Mouse (Mus musculus) stomach, embryonic 15.5 days (tissue): ENCODE results near the gene Rilpl1. TPM values are rescaled to one million over a fixed set of nuclear protein-coding genes. Genes with fewer than 3 reads are reported as not detected.
"Not testable (repeated sequence)": the region's sequence is repeated elsewhere in the genome, so short reads cannot be mapped to it uniquely, and the experiment has no call there.

Experiments used
- ATAC-seq: fragments of 200-750 bp; cut with Nextera tagmentation; 2 replicates; pipeline ENCODE4 v1.8.0; 2017; ENCODE audit warnings: low read depth, moderate number of reproducible peaks, moderate TSS enrichment; ENCODE audit not compliant: insufficient read depth, low FRiP score
- H3K27ac ChIP-seq: fragments of 300-500 bp; sonication (generic); 2 replicates; pipeline ENCODE4 v1.5.1; 2015; ENCODE audit warnings: mild to moderate bottlenecking, inconsistent platforms
- H3K27me3 ChIP-seq: fragments of 300-500 bp; sonication (generic); replicated peaks from 2 replicates; pipeline ENCODE4 v1.6.1; 2015; ENCODE audit warnings: inconsistent platforms
- H3K36me3 ChIP-seq: fragments of 300-500 bp; sonication (generic); 2 replicates; pipeline ENCODE4 v1.6.1; 2015; ENCODE audit warnings: inconsistent platforms
- H3K4me1 ChIP-seq: fragments of 300-500 bp; sonication (generic); 2 replicates; pipeline ENCODE4 v1.6.1; 2015; ENCODE audit warnings: inconsistent platforms
- H3K4me2 ChIP-seq: fragments of 300-500 bp; sonication (generic); 2 replicates; pipeline ENCODE4 v1.6.1; 2015; ENCODE audit warnings: mild to moderate bottlenecking, inconsistent platforms
- H3K4me3 ChIP-seq: fragments of 300-500 bp; sonication (generic); replicated peaks from 2 replicates; pipeline ENCODE4 v1.5.1; 2015; ENCODE audit warnings: inconsistent platforms
- H3K9ac ChIP-seq: fragments of 300-500 bp; sonication (generic); 2 replicates; pipeline ENCODE4 v1.6.1; 2015; ENCODE audit warnings: inconsistent platforms
- H3K9me3 ChIP-seq: fragments of 300-500 bp; sonication (generic); 2 replicates; pipeline ENCODE4 v1.6.1; 2016; ENCODE audit warnings: inconsistent platforms
- WGBS: fragments of 180-500 bp; shearing (Covaris S2); methylation state at CpG from one replicate; pipeline ENCODE4 v1.1.7; 2015; 5-methylcytosine and 5-hydroxymethylcytosine counted together
- polyA plus RNA-seq: library from polyadenylated mRNA; unstranded; fragments of >200 nt; fragmentation: Nextera tagmentation; extraction: Ambion mirVana; gene quantifications from 2 replicates; pipeline ENCODE4 v1.2.1, GENCODE M21; 2015

Gene Rilpl1
- polyA plus RNA-seq, 1 experiment from 2014 or later: 15.1 TPM

- ATAC-seq: no peak
- Histone ChIP-seq H3K9me3 (no peaks in the 10 kb centered on the region), H3K4me1 (no peaks in the 10 kb centered on the region), H3K27ac (no peak overlapping the region), H3K9ac (no peak overlapping the region), H3K4me3 (no peak overlapping the region), H3K36me3 (peaks cover 8% of the 10 kb centered on the region), H3K4me2 (no peak overlapping the region), H3K27me3 (no peaks in the 10 kb centered on the region)
- WGBS: 90% methylated on average over 10 of the region's 10 CpGs
These were observed 29.6 kb downstream of the Rilpl1 start for GRCm38 (mm10) chr5:124501541-124501940.

- Histone ChIP-seq H3K9ac (no peak overlapping the region), H3K9me3 (no peaks in the 10 kb centered on the region), H3K4me3 (no peak overlapping the region), H3K27me3 (no peaks in the 10 kb centered on the region), H3K36me3 (peaks cover 8% of the 10 kb centered on the region), H3K4me2 (no peak overlapping the region), H3K4me1 (no peaks in the 10 kb centered on the region), H3K27ac (no peak overlapping the region)
- WGBS: 86% methylated on average over 3 of the region's 3 CpGs
- no peak for ATAC-seq
These were observed 30.6 kb downstream of the Rilpl1 start for GRCm38 (mm10) chr5:124500573-124500972.

GRCm38 (mm10) chr5:124500037-124500436, 31.2 kb downstream of the Rilpl1 start:
- not testable (repeated sequence) for H3K9ac ChIP-seq, H3K27ac ChIP-seq, H3K27me3 ChIP-seq, ATAC-seq, H3K9me3 ChIP-seq, H3K4me1 ChIP-seq, H3K4me3 ChIP-seq, H3K4me2 ChIP-seq
- WGBS: 83% methylated on average over 4 of the region's 4 CpGs
- peaks cover 12% of the 10 kb centered on the region for H3K36me3 ChIP-seq

GRCm38 (mm10) chr5:124499001-124499400, 32.2 kb downstream of the Rilpl1 start:
- no peaks in the 10 kb centered on the region for H3K4me1 ChIP-seq
- H3K36me3 ChIP-seq: peaks cover 13% of the 10 kb centered on the region
- ATAC-seq: 0 out of 2 replicates have a peak, but pooled peaks have one; percentile 30
- H3K4me2 ChIP-seq: no peak overlapping the region
- H3K27ac ChIP-seq: no peak overlapping the region
- no peak overlapping the region for H3K4me3 ChIP-seq
- H3K9ac ChIP-seq: no peak overlapping the region
- no peaks in the 10 kb centered on the region for H3K27me3 ChIP-seq
- WGBS: 46% methylated on average over 5 of the region's 5 CpGs
- H3K9me3 ChIP-seq: no peaks in the 10 kb centered on the region

GRCm38 (mm10) chr5:124498221-124498876, 32.8 kb downstream of the Rilpl1 start:
- Histone ChIP-seq H3K27ac (no peak overlapping the region), H3K4me1 (no peaks in the 10 kb centered on the region), H3K4me2 (no peak overlapping the region), H3K36me3 (peaks cover 13% of the 10 kb centered on the region), H3K4me3 (no peak overlapping the region), H3K27me3 (no peaks in the 10 kb centered on the region), H3K9ac (no peak overlapping the region), H3K9me3 (no peaks in the 10 kb centered on the region)
- no peak for ATAC-seq
- 70% methylated on average over 9 of the region's 9 CpGs for WGBS

GRCm38 (mm10) chr5:124496614-124497514, 34.3 kb downstream of the Rilpl1 start:
- no peaks in the 10 kb centered on the region for H3K27me3 ChIP-seq
- peak overlapping the region; percentile 17; the same call in 1 of the 2 replicates for H3K4me2 ChIP-seq
- H3K4me3 ChIP-seq: no peak overlapping the region
- H3K4me1 ChIP-seq: no peaks in the 10 kb centered on the region
- no peak overlapping the region for H3K27ac ChIP-seq
- H3K36me3 ChIP-seq: peaks cover 12% of the 10 kb centered on the region
- no peaks in the 10 kb centered on the region for H3K9me3 ChIP-seq
- no peak for ATAC-seq
- H3K9ac ChIP-seq: no peak overlapping the region
- WGBS: 50% methylated on average over 15 of the region's 15 CpGs

GRCm38 (mm10) chr5:124495547-124495946, 35.6 kb downstream of the Rilpl1 start:
- H3K36me3 ChIP-seq: peaks cover 15% of the 10 kb centered on the region; the same call in 1 of the 2 replicates
- H3K4me1 ChIP-seq: no peaks in the 10 kb centered on the region
- H3K9ac ChIP-seq: no peak overlapping the region
- no peak overlapping the region for H3K4me3 ChIP-seq
- H3K27ac ChIP-seq: no peak overlapping the region
- no peak for ATAC-seq
- H3K27me3 ChIP-seq: no peaks in the 10 kb centered on the region
- 60% methylated on average over 7 of the region's 7 CpGs for WGBS
- no peaks in the 10 kb centered on the region for H3K9me3 ChIP-seq
- no peak overlapping the region for H3K4me2 ChIP-seq

- Histone ChIP-seq H3K9me3 (no peaks in the 10 kb centered on the region), H3K4me1 (no peaks in the 10 kb centered on the region), H3K4me2 (no peak overlapping the region), H3K4me3 (no peak overlapping the region), H3K36me3 (peaks cover 15% of the 10 kb centered on the region; the same call in 1 of the 2 replicates), H3K27me3 (no peaks in the 10 kb centered on the region), H3K27ac (no peak overlapping the region), H3K9ac (no peak overlapping the region)
- no peak for ATAC-seq
- 81% methylated on average over 11 of the region's 11 CpGs for WGBS
These were observed 37.7 kb downstream of the Rilpl1 start for GRCm38 (mm10) chr5:124493455-124493854.

- peaks cover 15% of the 10 kb centered on the region; the same call in 1 of the 2 replicates for H3K36me3 ChIP-seq
- WGBS: 83% methylated on average over 4 of the region's 4 CpGs
- no peaks in the 10 kb centered on the region for H3K4me1 ChIP-seq
- no peak overlapping the region for H3K4me2 ChIP-seq
- H3K9ac ChIP-seq: no peak overlapping the region
- no peaks in the 10 kb centered on the region for H3K27me3 ChIP-seq
- H3K27ac ChIP-seq: no peak overlapping the region
- H3K9me3 ChIP-seq: no peaks in the 10 kb centered on the region
- ATAC-seq: no peak
- no peak overlapping the region for H3K4me3 ChIP-seq
These were observed 38.6 kb downstream of the Rilpl1 start for GRCm38 (mm10) chr5:124492618-124493017.

- no peak overlapping the region for H3K4me2 ChIP-seq
- no peak for ATAC-seq
- H3K9ac ChIP-seq: no peak overlapping the region
- no peaks in the 10 kb centered on the region for H3K27me3 ChIP-seq
- no peaks in the 10 kb centered on the region for H3K9me3 ChIP-seq
- H3K27ac ChIP-seq: peak overlapping the region; percentile 51; the same call in 1 of the 2 replicates
- peaks cover 15% of the 10 kb centered on the region; the same call in 1 of the 2 replicates for H3K36me3 ChIP-seq
- H3K4me3 ChIP-seq: no peak overlapping the region
- WGBS: 45% methylated on average over 4 of the region's 4 CpGs
- H3K4me1 ChIP-seq: no peaks in the 10 kb centered on the region
These were observed 39.5 kb downstream of the Rilpl1 start for GRCm38 (mm10) chr5:124491732-124492131.

GRCm38 (mm10) chr5:124488885-124489284, 42.3 kb downstream of the Rilpl1 start:
- ATAC-seq: no peak
- H3K4me3 ChIP-seq: no peak overlapping the region
- H3K27me3 ChIP-seq: no peaks in the 10 kb centered on the region
- no peak overlapping the region for H3K27ac ChIP-seq
- H3K9ac ChIP-seq: no peak overlapping the region
- H3K4me2 ChIP-seq: no peak overlapping the region
- H3K36me3 ChIP-seq: peaks cover 10% of the 10 kb centered on the region; the same call in 1 of the 2 replicates
- no peaks in the 10 kb centered on the region for H3K4me1 ChIP-seq
- 76% methylated on average over 3 of the region's 3 CpGs for WGBS
- H3K9me3 ChIP-seq: no peaks in the 10 kb centered on the region

GRCm38 (mm10) chr5:124485654-124486053, 45.5 kb downstream of the Rilpl1 start:
- Histone ChIP-seq H3K4me1 (no peaks in the 10 kb centered on the region), H3K4me3 (no peak overlapping the region), H3K27me3 (no peaks in the 10 kb centered on the region), H3K27ac (no peak overlapping the region), H3K4me2 (no peak overlapping the region), H3K36me3 (no peaks in the 10 kb centered on the region), H3K9me3 (no peaks in the 10 kb centered on the region), H3K9ac (no peak overlapping the region)
- WGBS: 85% methylated on average over 5 of the region's 5 CpGs
- no peak for ATAC-seq
